Mouse (Mus musculus) limb, embryonic 12.5 days (tissue): ENCODE results near the gene Rps16. TPM values are rescaled to one million over a fixed set of nuclear protein-coding genes. Genes with fewer than 3 reads are reported as not detected.
A peak's percentile ranks its signal among the peaks of the same experiment; 100 is the strongest.

Source experiments
- ATAC-seq: fragments of 200-750 bp; cut with Nextera tagmentation; 2 replicates; pipeline ENCODE4 v1.8.0; 2017; ENCODE audit warnings: low read depth, moderate TSS enrichment; ENCODE audit not compliant: insufficient number of reproducible peaks, insufficient read depth, low FRiP score, low TSS enrichment
- H3K27ac ChIP-seq: fragments of 300-500 bp; sonication (generic); 2 replicates; pipeline ENCODE4 v1.5.1; 2016; ENCODE audit warnings: mild to moderate bottlenecking, moderate library complexity
- H3K27me3 ChIP-seq: fragments of 300-500 bp; sonication (generic); 2 replicates; pipeline ENCODE4 v1.6.1; 2016; ENCODE audit warnings: mild to moderate bottlenecking, moderate library complexity
- H3K36me3 ChIP-seq: fragments of 300-500 bp; sonication (generic); 2 replicates; pipeline ENCODE4 v1.6.1; 2016; ENCODE audit warnings: mild to moderate bottlenecking, moderate library complexity
- H3K4me1 ChIP-seq: fragments of 300-500 bp; sonication (generic); replicated peaks from 2 replicates; pipeline ENCODE4 v1.6.1; 2016
- H3K4me2 ChIP-seq: fragments of 300-500 bp; sonication (generic); 2 replicates; pipeline ENCODE4 v1.6.1; 2016; ENCODE audit warnings: mild to moderate bottlenecking, moderate library complexity
- H3K4me3 ChIP-seq: fragments of 300-500 bp; sonication (generic); replicated peaks from 2 replicates; pipeline ENCODE4 v1.5.1; 2016; ENCODE audit warnings: mild to moderate bottlenecking
- H3K9ac ChIP-seq: fragments of 300-500 bp; sonication (generic); replicated peaks from 2 replicates; pipeline ENCODE4 v1.6.1; 2016; ENCODE audit warnings: mild to moderate bottlenecking, moderate library complexity
- H3K9me3 ChIP-seq: fragments of 300-500 bp; sonication (generic); 2 replicates; pipeline ENCODE4 v1.6.1; 2016; ENCODE audit warnings: mild to moderate bottlenecking, moderate library complexity
- WGBS: fragments of 180-500 bp; shearing (Covaris S2); methylation state at CpG from one replicate; pipeline ENCODE4 v1.1.7; 2016; 5-methylcytosine and 5-hydroxymethylcytosine counted together
- polyA plus RNA-seq: library from polyadenylated mRNA; unstranded; fragments of >200 nt; fragmentation: Nextera tagmentation; extraction: Ambion mirVana; gene quantifications from 2 replicates; pipeline ENCODE4 v1.2.1, GENCODE M21; 2016

Rps16 gene
- polyA plus RNA-seq = 915 and 927 TPM in 2 replicates

GRCm38 (mm10) chr7:28350155-28350883, at the start of gene Rps16:
Gene Rps16 (plus strand): TSS chr7:28350652.
- H3K4me2 ChIP-seq = peak within 1 kb of the TSS; percentile 89
- H3K9me3 ChIP-seq = no peaks in the 10 kb centered on the region
- peak; percentile 90 for ATAC-seq
- peaks cover 39% of the 10 kb centered on the region for H3K36me3 ChIP-seq
- H3K4me3 ChIP-seq = peak within 1 kb of the TSS; percentile 88
- peak within 1 kb of the TSS; percentile 96 for H3K27ac ChIP-seq
- peak within 1 kb of the TSS; percentile 98 for H3K9ac ChIP-seq
- under 1% methylated on average over 47 of the region's 50 CpGs for WGBS
- no peaks in the 10 kb centered on the region for H3K27me3 ChIP-seq
- peaks cover 16% of the 10 kb centered on the region for H3K4me1 ChIP-seq

GRCm38 (mm10) chr7:28301616-28302433, 48.6 kb upstream of the Rps16 start, which contains the start of gene Dll3:
Gene Dll3 (minus strand): TSS chr7:28302238.
- H3K36me3 ChIP-seq = peaks cover 22% of the 10 kb centered on the region
- H3K4me2 ChIP-seq = peak within 1 kb of the TSS; percentile 57
- peaks cover 66% of the 10 kb centered on the region for H3K27me3 ChIP-seq
- H3K4me1 ChIP-seq = peaks cover 26% of the 10 kb centered on the region
- ATAC-seq = peak; percentile 44; the same call in 1 of the 2 replicates
- 0 out of 2 replicates have a peak, but pooled peaks cover 3% of the 10 kb centered on the region for H3K9me3 ChIP-seq
- under 1% methylated on average over 30 of the region's 30 CpGs for WGBS
- peak within 1 kb of the TSS; percentile 46 for H3K9ac ChIP-seq
- H3K27ac ChIP-seq = peak within 1 kb of the TSS; percentile 47; the same call in 1 of the 2 replicates
- H3K4me3 ChIP-seq = peak within 1 kb of the TSS; percentile 33

GRCm38 (mm10) chr7:28305641-28306040, 44.8 kb upstream of the Rps16 start:
- Histone ChIP-seq H3K27ac (no peak overlapping the region), H3K4me3 (no peak overlapping the region), H3K36me3 (peaks cover 58% of the 10 kb centered on the region), H3K9me3 (no peaks in the 10 kb centered on the region), H3K4me2 (no peak overlapping the region), H3K9ac (no peak overlapping the region), H3K27me3 (peaks cover 28% of the 10 kb centered on the region), H3K4me1 (peaks cover 34% of the 10 kb centered on the region)
- WGBS = 89% methylated on average over 10 of the region's 10 CpGs
- ATAC-seq = no peak

- Histone ChIP-seq H3K27ac (no peak overlapping the region), H3K9me3 (no peaks in the 10 kb centered on the region), H3K4me1 (peaks cover 36% of the 10 kb centered on the region), H3K27me3 (peaks cover 22% of the 10 kb centered on the region), H3K4me3 (no peak overlapping the region), H3K9ac (no peak overlapping the region), H3K4me2 (no peak overlapping the region), H3K36me3 (peaks cover 58% of the 10 kb centered on the region)
- WGBS = 90% methylated on average over 8 of the region's 8 CpGs
- ATAC-seq = no peak
Observed at GRCm38 (mm10) chr7:28306216-28306615, 44.2 kb upstream of the Rps16 start.

- Histone ChIP-seq H3K36me3 (peaks cover 65% of the 10 kb centered on the region), H3K4me3 (0 out of 2 replicates have a peak overlapping the region, but pooled peaks have one; percentile 0)
- WGBS = 39% methylated on average over 9 of the region's 9 CpGs
Observed at GRCm38 (mm10) chr7:28309737-28310136, 40.7 kb upstream of the Rps16 start.

GRCm38 (mm10) chr7:28311151-28311925, 39.1 kb upstream of the Rps16 start:
- 8% methylated on average over 35 of the region's 35 CpGs for WGBS
- peak; percentile 5; the same call in 1 of the 2 replicates for ATAC-seq
- Histone ChIP-seq H3K4me3 (peak overlapping the region; percentile 89), H3K27me3 (no peaks in the 10 kb centered on the region), H3K36me3 (peaks cover 65% of the 10 kb centered on the region), H3K9ac (peak overlapping the region; percentile 92), H3K9me3 (no peaks in the 10 kb centered on the region), H3K4me1 (peaks cover 14% of the 10 kb centered on the region), H3K27ac (peak overlapping the region; percentile 66; the same call in 1 of the 2 replicates), H3K4me2 (peak overlapping the region; percentile 84)

More at GRCm38 (mm10) chr7:28309737-28310136, 40.7 kb upstream of the Rps16 start:
- Histone ChIP-seq H3K9me3 (no peaks in the 10 kb centered on the region), H3K27ac (no peak overlapping the region), H3K27me3 (no peaks in the 10 kb centered on the region), H3K4me2 (peak overlapping the region; percentile 84; the same call in 1 of the 2 replicates), H3K4me1 (peaks cover 14% of the 10 kb centered on the region), H3K9ac (no peak overlapping the region)
- ATAC-seq = no peak

- Histone ChIP-seq H3K27ac (peak within 1 kb of the TSS; percentile 66; the same call in 1 of the 2 replicates), H3K4me1 (peaks cover 14% of the 10 kb centered on the region), H3K27me3 (no peaks in the 10 kb centered on the region), H3K4me2 (peak within 1 kb of the TSS; percentile 84), H3K9ac (peak within 1 kb of the TSS; percentile 92), H3K36me3 (peaks cover 65% of the 10 kb centered on the region), H3K9me3 (no peaks in the 10 kb centered on the region), H3K4me3 (peak within 1 kb of the TSS; percentile 89)
- peak; percentile 95 for ATAC-seq
- under 1% methylated on average over 45 of the region's 45 CpGs for WGBS
Observed at GRCm38 (mm10) chr7:28311926-28312543, 38.4 kb upstream of the Rps16 start, which contains the start of gene Timm50. Gene Timm50 (minus strand): TSS chr7:28312072.

- WGBS = 91% methylated on average over 3 of the region's 3 CpGs
- H3K27ac ChIP-seq = no peak overlapping the region
- no peaks in the 10 kb centered on the region for H3K9me3 ChIP-seq
- no peak overlapping the region for H3K4me2 ChIP-seq
- H3K4me1 ChIP-seq = no peaks in the 10 kb centered on the region
- no peaks in the 10 kb centered on the region for H3K27me3 ChIP-seq
- no peak for ATAC-seq
- peaks cover 92% of the 10 kb centered on the region for H3K36me3 ChIP-seq
- no peak overlapping the region for H3K9ac ChIP-seq
- H3K4me3 ChIP-seq = no peak overlapping the region
Observed at GRCm38 (mm10) chr7:28318036-28318435, 32.4 kb upstream of the Rps16 start.

GRCm38 (mm10) chr7:28318714-28319113, 31.7 kb upstream of the Rps16 start:
- Histone ChIP-seq H3K9me3 (no peaks in the 10 kb centered on the region), H3K9ac (no peak overlapping the region), H3K4me2 (no peak overlapping the region), H3K36me3 (peaks cover 99% of the 10 kb centered on the region), H3K4me1 (no peaks in the 10 kb centered on the region), H3K27me3 (no peaks in the 10 kb centered on the region), H3K4me3 (no peak overlapping the region), H3K27ac (no peak overlapping the region)
- ATAC-seq = no peak
- 96% methylated on average over 17 of the region's 17 CpGs for WGBS

GRCm38 (mm10) chr7:28321974-28322720, 28.3 kb upstream of the Rps16 start:
- no peak for ATAC-seq
- Histone ChIP-seq H3K9me3 (no peaks in the 10 kb centered on the region), H3K27ac (no peak overlapping the region), H3K4me2 (no peak overlapping the region), H3K9ac (no peak overlapping the region), H3K27me3 (no peaks in the 10 kb centered on the region), H3K36me3 (peaks cover 100% of the 10 kb centered on the region), H3K4me3 (no peak overlapping the region), H3K4me1 (no peaks in the 10 kb centered on the region)
- 93% methylated on average over 15 of the region's 15 CpGs for WGBS
